Comparison of ENCODE assay signal across 19 mouse cellular contexts in genomic region chr2:124171718-124172117, GRCm38 (mm10).
DNase-seq lines count a peak whose midpoint lies in the region; ATAC-seq and TF ChIP-seq lines count a peak whose summit lies in the region.
"Had no signal": no experiment of that assay in that cellular context is flagged by ENCODE, and none has a peak within 500 bp of the region (broad histone marks: within the 10 kb centered on the region; RNA-seq: fewer than 3 reads in every experiment).

No protein-coding gene starts in this region.

- no peak overlapping the region for H3K9ac ChIP-seq in forebrain, embryonic 14.5 days (ENCODE audit: low read length)
- no peak overlapping the region for H3K9ac ChIP-seq in midbrain, embryonic 15.5 days
- H3K9ac ChIP-seq: heart, embryonic 13.5 days; liver, postnatal 0 days had no signal

- peak; percentile 71 for DNase-seq in heart, adult 11 months
- no peak for DNase-seq in heart, adult 8-10 months (ENCODE audit: low spot score)
- DNase-seq in brain, embryonic 14.5 days (ENCODE audit: low read depth): peak; percentile 65
- DNase-seq in forebrain, embryonic 14.5 days (ENCODE audit: low spot score): peak; percentile 37
- no peak for DNase-seq in left cerebral cortex, postnatal 36 days (ENCODE audit: low spot score in 2 of 2)
- DNase-seq in thymus, postnatal 25 days: no peak
- DNase-seq in natural killer cell, adult 2 months (ENCODE audit: low spot score in 2 of 2): no peak
- DNase-seq: adrenal gland, adult 2 months; B cell, adult 2 months; cerebellum, postnatal 10 days; kidney, adult 2 months; kidney, postnatal 10 days; liver, postnatal 0 days; lung, postnatal 10 days; right cerebral cortex, postnatal 4 days had no signal

- H3K4me1 ChIP-seq in forebrain, embryonic 14.5 days (ENCODE audit: control insufficient read depth, insufficient read depth, low read length): peaks cover 11% of the 10 kb centered on the region; the same call in 1 of the 2 replicates
- H3K4me1 ChIP-seq in midbrain, embryonic 15.5 days: peaks cover 25% of the 10 kb centered on the region
- H3K4me1 ChIP-seq: heart, embryonic 13.5 days; limb, embryonic 10.5 days had no signal

- no peak overlapping the region for H3K27ac ChIP-seq in forebrain, embryonic 14.5 days (ENCODE audit: low read depth, low read length)
- H3K27ac ChIP-seq in midbrain, embryonic 15.5 days: no peak overlapping the region
- H3K27ac ChIP-seq: heart, embryonic 13.5 days; left cerebral cortex, adult 2 months; limb, embryonic 10.5 days had no signal

- H3K36me3 ChIP-seq in forebrain, embryonic 14.5 days (ENCODE audit: control insufficient read depth, insufficient read depth, low read length): no peaks in the 10 kb centered on the region
- H3K36me3 ChIP-seq in midbrain, embryonic 15.5 days (replicated peaks): no peaks in the 10 kb centered on the region
- H3K36me3 ChIP-seq: heart, embryonic 13.5 days; limb, embryonic 10.5 days had no signal

- no peaks in the 10 kb centered on the region for H3K27me3 ChIP-seq in forebrain, embryonic 14.5 days (replicated peaks; ENCODE audit: control insufficient read depth, insufficient read depth, low read length)
- H3K27me3 ChIP-seq in midbrain, embryonic 15.5 days (replicated peaks): no peaks in the 10 kb centered on the region
- H3K27me3 ChIP-seq: heart, embryonic 13.5 days had no signal

- no peak for TF ChIP-seq CTCF in brain, embryonic 14.5 days (IDR thresholded peaks at IDR 0.05; ENCODE audit: borderline replicate concordance, extremely low read depth, insufficient read depth, insufficient read length)

- WGBS in forebrain, embryonic 14.5 days: 15% methylated on average over 3 of the region's 3 CpGs
- 30% methylated on average over 3 of the region's 3 CpGs for WGBS in midbrain, embryonic 15.5 days

- H3K4me2 ChIP-seq in forebrain, embryonic 14.5 days (ENCODE audit: low read length): no peak overlapping the region
- H3K4me2 ChIP-seq in midbrain, embryonic 15.5 days: no peak overlapping the region
- H3K4me2 ChIP-seq: heart, embryonic 13.5 days had no signal

- no peak for TF ChIP-seq POLR2A in brain, embryonic 14.5 days (IDR thresholded peaks at IDR 0.05; ENCODE audit: borderline replicate concordance, extremely low read depth, insufficient read depth, insufficient read length, poor library complexity, severe bottlenecking)

- no peak overlapping the region for H3K4me3 ChIP-seq in forebrain, embryonic 14.5 days (ENCODE audit: low read depth, low read length)
- no peak overlapping the region for H3K4me3 ChIP-seq in midbrain, embryonic 15.5 days
- H3K4me3 ChIP-seq: heart, embryonic 13.5 days; left cerebral cortex, adult 2 months; limb, embryonic 10.5 days had no signal

- ATAC-seq in forebrain, embryonic 14.5 days: peak; percentile 51; the same call in 1 of the 2 replicates
- peak; percentile 55 for ATAC-seq in midbrain, embryonic 15.5 days (replicated peaks)
- ATAC-seq: liver, postnatal 0 days had no signal

- intact Hi-C loops in left cerebral cortex, postnatal 36 days (cut with DNase I): no loop called here

- H3K9me3 ChIP-seq in forebrain, embryonic 14.5 days (replicated peaks; ENCODE audit: control insufficient read depth, low read length): no peaks in the 10 kb centered on the region
- no peaks in the 10 kb centered on the region for H3K9me3 ChIP-seq in midbrain, embryonic 15.5 days
- H3K9me3 ChIP-seq: heart, embryonic 13.5 days; limb, embryonic 10.5 days had no signal

Comparison
In these comparisons a context has a peak if more than half of its experiments do, and no peak if none do; other contexts are left out.
1. DNase-seq: peak in heart, adult 11 months (single experiment), brain, embryonic 14.5 days (single experiment) and forebrain, embryonic 14.5 days (single experiment); none in heart, adult 8-10 months (single experiment), left cerebral cortex, postnatal 36 days (0 of 2), thymus, postnatal 25 days (single experiment) and natural killer cell, adult 2 months (0 of 2).